Mouse (Mus musculus) induced T-regulatory cell, adult 2 months (primary cell): ENCODE measurements around the gene Gm11733.
"Not testable (repeated sequence)": the region's sequence is repeated elsewhere in the genome, so short reads cannot be mapped to it uniquely, and the experiment has no call there.

ENCODE experiments used
- DNase-seq: peaks from one replicate; pipeline ENCODE4 v3.0.0-alpha.2; 2012; ENCODE audit warnings: low read depth

Gm11733 gene

GRCm38 (mm10) chr11:117484198-117484597, at the start of gene Gm11733:
Gm11733 (plus strand) TSS chr11:117484368.
- no peak for DNase-seq

- DNase-seq: no peak
These were observed 47.6 kb upstream of the Gm11733 start for GRCm38 (mm10) chr11:117436401-117437109.

- DNase-seq: no peak
These were observed 47.1 kb upstream of the Gm11733 start for GRCm38 (mm10) chr11:117437110-117437490.

GRCm38 (mm10) chr11:117438363-117438762, 45.8 kb upstream of the Gm11733 start:
- DNase-seq: no peak

GRCm38 (mm10) chr11:117440865-117441425, 43.2 kb upstream of the Gm11733 start:
- DNase-seq: no peak

- no peak for DNase-seq
These were observed 40.1 kb upstream of the Gm11733 start for GRCm38 (mm10) chr11:117444090-117444489.

- no peak for DNase-seq
These were observed 38.5 kb upstream of the Gm11733 start for GRCm38 (mm10) chr11:117445707-117446106.

- DNase-seq: no peak
These were observed 30.1 kb upstream of the Gm11733 start for GRCm38 (mm10) chr11:117454086-117454485.

- DNase-seq: no peak
These were observed 25.0 kb upstream of the Gm11733 start for GRCm38 (mm10) chr11:117459148-117459547.

- no peak for DNase-seq
These were observed 21.8 kb upstream of the Gm11733 start for GRCm38 (mm10) chr11:117462202-117462864.

- not testable (repeated sequence) for DNase-seq
These were observed 20.8 kb upstream of the Gm11733 start for GRCm38 (mm10) chr11:117463416-117463815.

- DNase-seq: no peak
These were observed 17.9 kb upstream of the Gm11733 start for GRCm38 (mm10) chr11:117466292-117466691.

- no peak for DNase-seq
These were observed 17.3 kb upstream of the Gm11733 start for GRCm38 (mm10) chr11:117466911-117467310.

- DNase-seq: no peak
These were observed 15.4 kb upstream of the Gm11733 start for GRCm38 (mm10) chr11:117468585-117469363.

- DNase-seq: no peak
These were observed 14.4 kb upstream of the Gm11733 start for GRCm38 (mm10) chr11:117469724-117470123.

- DNase-seq: no peak
These were observed 13.5 kb upstream of the Gm11733 start for GRCm38 (mm10) chr11:117470586-117471195.

- no peak for DNase-seq
These were observed 12.4 kb upstream of the Gm11733 start for GRCm38 (mm10) chr11:117471625-117472283.

- DNase-seq: no peak
These were observed 11.3 kb upstream of the Gm11733 start for GRCm38 (mm10) chr11:117472885-117473284.

GRCm38 (mm10) chr11:117475204-117475603, 9.0 kb upstream of the Gm11733 start:
- DNase-seq: no peak

GRCm38 (mm10) chr11:117475669-117476068, 8.5 kb upstream of the Gm11733 start:
- DNase-seq: peak; percentile 38

GRCm38 (mm10) chr11:117476554-117477107, 7.5 kb upstream of the Gm11733 start:
- no peak for DNase-seq
